Mouse (Mus musculus): ENCODE measurements around the gene Tiam2. TPM values are rescaled to one million over a fixed set of nuclear protein-coding genes. Genes with fewer than 3 reads are reported as not detected.

Gene Tiam2
- total and polyA plus RNA-seq, 3 experiments = 0.42 to 1.9 TPM; not detected in 1

GRCm38 (mm10) chr17:3540304-3540703 is 213.9 kb downstream of the Tiam2 start:
- H3K79me2 ChIP-seq (ENCODE audit: control insufficient read depth, insufficient read depth, low read length, poor library complexity) = no peaks in the 10 kb centered on the region
- no peak for DNase-seq (ENCODE audit: low read depth, low spot score)
- no peak overlapping the region for H3K9ac ChIP-seq (ENCODE audit: control insufficient read depth, low read depth, low read length, poor library complexity, severe bottlenecking)
- no peak overlapping the region for H3K27ac ChIP-seq (ENCODE audit: control insufficient read depth, low read depth, low read length)
- H3K9me3 ChIP-seq (replicated peaks; ENCODE audit: insufficient read depth, low read length) = no peaks in the 10 kb centered on the region
- no peak overlapping the region for H3K4me3 ChIP-seq (ENCODE audit: control insufficient read depth in 1 of 2, insufficient read depth in 1 of 2, low read depth in 2 of 2, low read length in 2 of 2)
- no peaks in the 10 kb centered on the region for H3K27me3 ChIP-seq (ENCODE audit: control insufficient read depth in 1 of 2, insufficient read depth in 2 of 2, low read length in 2 of 2)
- H3K36me3 ChIP-seq (ENCODE audit: control insufficient read depth in 1 of 2, insufficient read depth in 2 of 2, low read length in 2 of 2) = no peaks in the 10 kb centered on the region; a peak in 1 of 4 replicates
- no peaks in the 10 kb centered on the region for H3K4me1 ChIP-seq (ENCODE audit: control insufficient read depth in 1 of 2, insufficient read depth in 2 of 2, low read length in 2 of 2)
- TF ChIP-seq MEF2A (IDR thresholded peaks at IDR 0.05; ENCODE audit: extremely low read depth, insufficient replicate concordance, low read depth, low read length, poor library complexity, severe bottlenecking) (no peak), GABPA (IDR thresholded peaks at IDR 0.05; ENCODE audit: low read depth, low read length) (no peak), UBTF (IDR thresholded peaks at IDR 0.05; ENCODE audit: borderline replicate concordance, insufficient read depth, low read depth, low read length) (no peak), BHLHE40 (IDR thresholded peaks at IDR 0.05; ENCODE audit: borderline replicate concordance, low read depth, low read length) (no peak), CTCF (IDR thresholded peaks at IDR 0.05 in 2 of 3, conservative IDR thresholded peaks at IDR 0.05 in 1 of 3; ENCODE audit: control insufficient read depth in 1 of 3, insufficient read depth in 1 of 3, low read depth in 2 of 3, low read length in 3 of 3, poor library complexity in 1 of 3, severe bottlenecking in 1 of 3) (no peak), MYC (IDR thresholded peaks at IDR 0.05; ENCODE audit: low read depth, low read length) (no peak), SMC3 (IDR thresholded peaks at IDR 0.05; ENCODE audit: low read depth, low read length) (no peak), SIN3A (IDR thresholded peaks at IDR 0.05; ENCODE audit: low read length) (no peak), CHD1 (IDR thresholded peaks at IDR 0.05; ENCODE audit: low read depth, low read length) (no peak), GATA1 (IDR thresholded peaks at IDR 0.05; ENCODE audit: low read depth, low read length) (no peak), ZMIZ1 (IDR thresholded peaks at IDR 0.05; ENCODE audit: low read depth, low read length) (no peak), MXI1 (IDR thresholded peaks at IDR 0.05; ENCODE audit: low read depth, low read length) (no peak)

- Histone ChIP-seq H3K9me3 (replicated peaks; ENCODE audit: insufficient read depth, low read length) (no peaks in the 10 kb centered on the region), H3K27ac (ENCODE audit: control insufficient read depth, low read depth, low read length) (no peak overlapping the region), H3K4me1 (ENCODE audit: control insufficient read depth in 1 of 2, insufficient read depth in 2 of 2, low read length in 2 of 2) (no peaks in the 10 kb centered on the region), H3K27me3 (ENCODE audit: control insufficient read depth in 1 of 2, insufficient read depth in 2 of 2, low read length in 2 of 2) (no peaks in the 10 kb centered on the region), H3K79me2 (ENCODE audit: control insufficient read depth, insufficient read depth, low read length, poor library complexity) (no peaks in the 10 kb centered on the region), H3K9ac (ENCODE audit: control insufficient read depth, low read depth, low read length, poor library complexity, severe bottlenecking) (no peak overlapping the region), H3K36me3 (ENCODE audit: control insufficient read depth in 1 of 2, insufficient read depth in 2 of 2, low read length in 2 of 2) (no peaks in the 10 kb centered on the region; a peak in 1 of 4 replicates), H3K4me3 (ENCODE audit: control insufficient read depth in 1 of 2, insufficient read depth in 1 of 2, low read depth in 2 of 2, low read length in 2 of 2) (no peak overlapping the region)
- no peak for TF ChIP-seq POLR2A (IDR thresholded peaks at IDR 0.05; ENCODE audit: control insufficient read depth in 1 of 2, insufficient read depth in 1 of 2, low read depth in 1 of 2, low read length in 2 of 2, poor library complexity in 1 of 2)
- no peak for TF ChIP-seq TCF12 (IDR thresholded peaks at IDR 0.05; ENCODE audit: low read depth, low read length)
- TF ChIP-seq USF2 (IDR thresholded peaks at IDR 0.05; ENCODE audit: borderline replicate concordance in 1 of 2, insufficient read depth in 1 of 2, low read depth in 1 of 2, low read length in 2 of 2) = no peak
- TF ChIP-seq USF1 (IDR thresholded peaks at IDR 0.05; ENCODE audit: low read depth, low read length) = no peak
- no peak for TF ChIP-seq TAL1 (IDR thresholded peaks at IDR 0.05; ENCODE audit: low read length)
- no peak for TF ChIP-seq NRF1 (IDR thresholded peaks at IDR 0.05; ENCODE audit: insufficient read depth, low read depth, low read length, poor library complexity, severe bottlenecking)
- TF ChIP-seq MAFK (IDR thresholded peaks at IDR 0.05; ENCODE audit: borderline replicate concordance, low read depth, low read length) = no peak
- no peak for DNase-seq (ENCODE audit: low read depth, low spot score)
These were observed 214.7 kb downstream of the Tiam2 start for GRCm38 (mm10) chr17:3541033-3541432.

Data from MEL (cell line).